Mouse (Mus musculus) layer of hippocampus, postnatal 36 days (tissue): ENCODE measurements at regions not wholly inside any gene's neighbourhood (a gene's known extent, or its start where the extent isn't known, plus 50 kb on each side); places are given as distances from the start of the nearest gene placed in this dataset.
A peak's percentile ranks its signal among the peaks of the same experiment; 100 is the strongest.

Source experiments
- DNase-seq, 2 experiments: peaks; one replicate each; pipeline ENCODE4 v3.0.0; 2022

DNA sequence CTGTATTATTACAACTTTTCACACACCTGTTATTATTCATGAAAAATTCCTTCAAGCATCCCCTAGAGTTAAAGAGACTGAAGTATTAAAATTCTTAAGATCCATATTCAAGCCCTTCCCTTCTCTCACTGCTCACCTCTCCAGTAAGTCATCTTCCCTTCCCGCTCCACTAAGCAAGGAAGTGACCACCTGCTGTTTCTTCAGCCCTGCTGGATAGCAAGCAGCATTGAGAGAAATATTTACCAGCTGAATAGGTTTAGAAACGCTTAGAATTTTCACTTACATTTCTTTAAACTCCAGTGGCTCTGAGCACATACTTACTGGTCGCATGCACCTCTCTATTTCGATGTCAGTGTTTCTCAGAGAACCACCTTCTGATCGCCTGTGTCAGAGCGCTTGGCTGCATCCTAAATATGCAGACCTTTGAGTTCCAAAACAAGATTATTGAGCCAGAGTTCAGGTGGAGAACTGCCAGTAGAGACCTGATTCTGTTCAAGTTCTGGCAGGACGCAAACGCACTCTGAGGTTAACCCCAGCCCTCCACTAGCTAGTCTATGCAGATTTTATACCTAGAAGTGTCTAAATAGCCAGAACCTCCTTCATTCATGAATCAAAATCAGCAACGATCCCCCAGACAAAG lies 314.9 kb downstream of the Mllt3 start:
- DNase-seq = no peak

DNA sequence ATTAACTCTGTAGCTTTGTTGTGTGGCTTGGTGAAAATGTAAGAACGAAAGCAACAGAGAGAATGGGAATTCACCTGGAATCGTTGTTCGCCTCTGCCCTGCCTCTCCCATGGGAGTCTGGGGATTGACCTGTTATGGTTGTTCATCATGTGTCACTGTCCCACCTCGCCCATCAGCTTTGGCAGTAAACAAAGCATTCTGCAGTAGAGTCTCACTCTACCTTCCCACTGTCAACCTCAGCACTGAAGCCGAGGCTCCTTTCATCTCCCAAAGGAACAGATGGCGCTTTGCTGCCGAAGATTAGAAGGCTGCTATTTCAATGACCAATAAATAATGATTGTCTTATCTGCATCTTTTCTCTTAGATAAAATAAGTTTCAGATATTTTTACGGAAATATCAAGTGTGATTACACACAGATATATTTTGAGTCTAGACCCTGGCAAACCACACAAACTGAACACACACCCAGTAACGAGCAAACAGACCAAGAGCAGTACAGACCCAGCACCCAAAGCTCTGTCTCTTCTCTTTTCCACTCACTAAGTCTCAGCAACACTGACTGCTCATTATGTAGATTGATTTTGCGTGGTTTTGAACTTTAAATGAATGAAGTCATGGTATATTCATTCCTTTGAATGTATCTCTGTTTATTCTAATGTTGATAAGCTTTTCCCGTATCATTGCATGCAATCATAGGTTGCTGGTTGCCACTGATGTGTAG lies 317.8 kb downstream of the Mllt3 start:
- no peak for DNase-seq

GRCm38 (mm10) chr4:87712691-87713090 lies 320.5 kb downstream of the Mllt3 start:
- DNase-seq = no peak

- DNase-seq = no peak
Measured at GRCm38 (mm10) chr4:87712286-87712685, 320.9 kb downstream of the Mllt3 start.

- DNase-seq = no peak
Measured at GRCm38 (mm10) chr4:87711185-87711827, 321.9 kb downstream of the Mllt3 start.

- DNase-seq = no peak
Measured at GRCm38 (mm10) chr4:87708981-87709645, 324.1 kb downstream of the Mllt3 start.

- DNase-seq = no peak
Measured at GRCm38 (mm10) chr4:87707386-87707785, 325.8 kb downstream of the Mllt3 start.

DNA sequence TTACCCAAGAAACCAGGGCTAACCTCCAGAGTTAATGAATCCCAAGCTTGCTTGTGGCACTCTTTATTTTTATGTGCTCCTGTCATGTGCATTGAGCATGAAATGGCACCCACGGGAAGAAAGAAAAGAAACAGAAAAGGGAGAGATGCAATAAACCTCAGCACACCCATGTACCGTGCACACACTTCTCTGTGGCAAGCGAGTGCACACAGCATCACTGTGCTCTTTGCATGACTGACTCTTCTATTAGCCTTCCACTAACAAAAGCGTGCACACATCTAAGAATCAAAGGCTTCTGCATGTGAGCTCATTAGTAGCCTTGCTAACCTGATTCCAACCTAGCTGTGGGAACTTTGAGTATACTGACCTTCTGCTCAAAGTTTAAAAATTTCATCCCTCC lies 330.3 kb downstream of the Mllt3 start:
- no peak for DNase-seq

DNA sequence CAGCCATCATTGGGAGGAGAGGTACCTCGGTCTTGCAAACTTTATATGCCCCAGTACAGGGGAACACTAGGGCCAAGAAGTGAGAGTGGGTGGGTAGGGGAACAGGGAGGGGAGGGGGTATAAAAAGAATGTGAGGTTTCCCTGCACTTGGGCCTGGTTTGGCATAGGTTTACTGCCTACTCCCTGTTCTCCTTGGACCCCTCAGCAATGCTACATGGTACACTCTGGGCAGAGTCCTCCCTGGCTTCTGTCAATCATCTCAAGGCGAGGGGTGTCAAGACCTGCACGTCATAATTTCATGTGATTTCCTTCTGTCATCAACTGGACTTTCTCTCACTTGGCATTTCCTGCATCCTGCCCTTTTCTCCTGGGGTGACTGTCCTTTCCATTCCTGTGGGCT lies 330.9 kb downstream of the Mllt3 start:
- no peak for DNase-seq

DNA sequence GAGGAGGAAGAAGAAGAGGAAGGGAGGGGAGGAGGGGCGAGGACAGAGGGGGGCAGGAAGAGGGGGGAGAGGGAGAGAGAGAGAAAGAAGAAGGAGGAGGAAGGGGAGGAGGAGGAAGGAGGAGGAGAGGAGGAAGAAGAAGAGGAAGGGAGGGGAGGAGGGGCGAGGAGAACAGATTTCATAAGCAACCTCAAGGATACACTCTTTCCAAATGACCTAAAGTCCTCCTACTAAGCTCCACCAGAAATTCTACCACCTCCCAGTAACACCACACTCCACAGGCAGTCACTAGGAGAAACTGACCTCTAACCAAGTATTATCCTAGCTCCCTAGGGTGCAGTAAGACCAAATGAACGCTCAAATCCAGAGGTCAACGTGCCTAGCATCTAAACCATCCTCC lies 332.1 kb downstream of the Mllt3 start:
- no peak for DNase-seq

GRCm38 (mm10) chr4:87700508-87700907 lies 332.7 kb downstream of the Mllt3 start:
- DNase-seq = no peak

GRCm38 (mm10) chr4:87699586-87699985 lies 333.6 kb downstream of the Mllt3 start:
- no peak for DNase-seq

DNA sequence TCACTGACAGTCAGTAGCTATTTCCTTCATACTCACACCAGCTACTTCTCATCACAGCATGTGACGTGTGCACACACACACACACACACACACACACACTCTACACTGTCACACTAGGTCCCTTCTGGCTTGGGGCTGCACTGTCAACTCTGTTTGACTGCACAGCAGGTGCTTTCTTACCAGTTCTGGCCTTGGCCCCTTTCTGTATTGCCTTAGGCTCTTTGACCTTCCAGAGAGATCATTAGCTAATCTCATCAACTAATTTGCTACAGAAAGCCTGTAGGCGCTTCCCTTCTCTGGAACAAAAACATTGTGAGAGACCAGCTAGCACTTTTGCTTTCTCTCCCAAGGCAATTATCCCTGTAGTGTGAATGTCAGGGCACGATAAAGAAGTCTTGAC lies 334.4 kb downstream of the Mllt3 start:
- DNase-seq = no peak

GRCm38 (mm10) chr4:87696921-87697320 lies 336.2 kb downstream of the Mllt3 start:
- DNase-seq = no peak

GRCm38 (mm10) chr4:87695811-87696210 lies 337.4 kb downstream of the Mllt3 start:
- DNase-seq = no peak

GRCm38 (mm10) chr4:87692741-87693140 lies 340.4 kb downstream of the Mllt3 start:
- no peak for DNase-seq

DNA sequence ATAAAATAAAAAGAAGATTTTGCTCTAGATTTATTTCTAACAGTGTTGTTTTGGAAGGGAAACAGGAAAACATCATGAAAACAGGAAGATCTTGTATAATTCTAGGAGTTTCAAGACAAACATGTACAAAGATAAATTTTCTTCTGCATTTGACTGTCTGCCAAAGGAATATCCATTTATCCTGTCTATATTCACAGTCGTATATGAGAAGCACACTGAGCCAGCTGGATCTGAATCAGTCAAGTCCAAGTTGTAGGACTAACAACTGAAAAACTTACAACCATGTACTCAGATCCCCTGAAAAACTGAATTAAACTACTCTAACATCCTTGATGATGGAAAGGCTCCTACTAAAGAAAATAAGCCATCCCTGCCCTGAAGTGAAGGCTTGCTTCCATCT lies 348.2 kb downstream of the Mllt3 start:
- no peak for DNase-seq

GRCm38 (mm10) chr4:87682783-87683182 lies 350.4 kb downstream of the Mllt3 start:
- no peak for DNase-seq

DNA sequence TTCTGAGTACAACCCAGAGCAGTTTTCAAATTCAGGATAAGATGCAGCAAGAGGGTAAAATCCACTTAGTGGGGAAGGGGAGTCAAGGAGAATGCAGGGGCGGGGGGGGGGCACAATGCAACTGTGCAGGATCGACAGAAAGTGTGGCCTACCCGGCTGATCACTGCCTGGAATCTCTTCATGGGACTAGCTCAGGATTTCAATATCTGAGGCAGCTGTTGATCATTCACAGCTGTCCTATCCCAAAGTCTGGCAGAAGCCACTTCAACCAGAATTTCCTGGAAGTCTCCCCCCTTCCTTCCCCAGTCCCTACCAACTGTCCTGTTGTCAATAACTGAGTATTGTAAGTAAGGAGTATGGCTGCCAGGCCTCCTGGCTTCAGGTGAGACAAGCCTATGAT lies 362.1 kb downstream of the Mllt3 start:
- no peak for DNase-seq

GRCm38 (mm10) chr4:87670167-87670566 lies 363.0 kb downstream of the Mllt3 start:
- no peak for DNase-seq

- no peak for DNase-seq
Measured at GRCm38 (mm10) chr4:87669480-87669879, 363.7 kb downstream of the Mllt3 start.

DNA sequence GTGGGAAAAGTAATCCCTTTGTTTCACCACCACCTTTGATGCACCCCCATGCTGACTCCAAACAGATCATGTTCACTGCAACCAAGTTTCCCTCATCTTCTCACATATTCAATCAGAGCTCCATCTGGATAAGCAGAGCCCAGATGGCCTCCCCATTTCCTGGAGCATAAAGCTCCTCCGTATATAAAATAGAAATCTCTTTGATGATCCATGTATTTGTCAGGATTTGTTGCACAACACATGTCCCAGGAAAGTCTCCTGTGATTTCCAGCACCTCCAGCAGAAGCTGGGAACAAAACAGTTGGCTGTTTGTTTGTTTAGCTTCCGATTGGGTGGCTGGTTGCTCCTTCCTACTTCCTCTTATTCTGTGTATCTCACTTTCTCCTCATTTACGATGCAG lies 364.9 kb downstream of the Mllt3 start:
- peak; percentile 25 to 33 for DNase-seq

DNA sequence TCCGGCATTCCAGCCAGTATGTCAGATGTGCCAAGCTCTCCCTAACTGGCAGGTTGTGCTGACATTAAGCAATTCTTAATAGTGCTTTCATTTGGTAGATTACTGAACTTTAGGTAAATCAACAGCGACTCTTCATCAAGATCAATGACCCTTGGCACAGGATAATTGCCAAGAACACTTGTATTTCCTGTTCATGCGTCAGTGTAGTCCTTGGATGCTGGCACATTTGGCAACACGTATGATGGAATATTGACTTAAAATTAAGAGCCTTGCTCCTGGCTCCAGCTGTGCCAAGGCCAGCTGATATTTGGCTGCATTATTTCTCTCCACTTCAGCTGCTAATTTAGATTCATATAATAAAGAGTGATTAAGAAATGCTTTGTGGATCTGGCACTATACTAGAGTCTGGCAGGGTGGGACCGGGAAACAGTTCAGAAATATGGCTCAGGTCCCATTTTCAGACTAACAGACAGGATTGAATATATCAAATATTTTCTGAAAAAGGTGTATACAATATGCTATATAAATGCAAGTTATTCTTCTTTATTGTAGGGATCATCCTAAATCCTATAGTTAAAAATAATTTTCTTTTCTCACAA lies 365.5 kb downstream of the Mllt3 start:
- DNase-seq = no peak
